Mouse (Mus musculus) left cerebral cortex, postnatal 36 days (tissue): ENCODE measurements around the gene Ankrd13a. TPM values are rescaled to one million over a fixed set of nuclear protein-coding genes. Genes with fewer than 3 reads are reported as not detected.
"Not testable (repeated sequence)": the region's sequence is repeated elsewhere in the genome, so short reads cannot be mapped to it uniquely, and the experiment has no call there.

Experiments used
- DNase-seq, 2 experiments: peaks; one replicate each; pipeline ENCODE4 v3.0.0; 2021 to 2022; ENCODE audit warnings: low spot score in 2 of 2, mixed read lengths in 1 of 2
- intact Hi-C: fragments of 180-260 bp; cut with DNase I; formaldehyde crosslinking; loops from one replicate; pipeline ENCODE4 v1.15.1; 2025
- microRNA-seq: library from miRNA; unstranded; fragments of <30 nt; microRNA quantifications from one replicate; pipeline ENCODE4 v1.2.0, GENCODE M21; 2022
- total RNA-seq, 2 experiments: library from RNA; stranded (reverse); gene quantifications; 2 replicates each; pipeline ENCODE4 v1.2.3; 2021

Gene Ankrd13a
- total RNA-seq, 2 experiments from 2014 or later: 34.7 to 35.4 TPM

- intact Hi-C loops: no loop called here
- DNase-seq: no peak
These were observed 42.1 kb downstream of the Ankrd13a start for GRCm38 (mm10) chr5:114816599-114816998.

- intact Hi-C loops: no loop called here
- DNase-seq: no peak
These were observed 43.6 kb downstream of the Ankrd13a start for GRCm38 (mm10) chr5:114818124-114818523.

DNA sequence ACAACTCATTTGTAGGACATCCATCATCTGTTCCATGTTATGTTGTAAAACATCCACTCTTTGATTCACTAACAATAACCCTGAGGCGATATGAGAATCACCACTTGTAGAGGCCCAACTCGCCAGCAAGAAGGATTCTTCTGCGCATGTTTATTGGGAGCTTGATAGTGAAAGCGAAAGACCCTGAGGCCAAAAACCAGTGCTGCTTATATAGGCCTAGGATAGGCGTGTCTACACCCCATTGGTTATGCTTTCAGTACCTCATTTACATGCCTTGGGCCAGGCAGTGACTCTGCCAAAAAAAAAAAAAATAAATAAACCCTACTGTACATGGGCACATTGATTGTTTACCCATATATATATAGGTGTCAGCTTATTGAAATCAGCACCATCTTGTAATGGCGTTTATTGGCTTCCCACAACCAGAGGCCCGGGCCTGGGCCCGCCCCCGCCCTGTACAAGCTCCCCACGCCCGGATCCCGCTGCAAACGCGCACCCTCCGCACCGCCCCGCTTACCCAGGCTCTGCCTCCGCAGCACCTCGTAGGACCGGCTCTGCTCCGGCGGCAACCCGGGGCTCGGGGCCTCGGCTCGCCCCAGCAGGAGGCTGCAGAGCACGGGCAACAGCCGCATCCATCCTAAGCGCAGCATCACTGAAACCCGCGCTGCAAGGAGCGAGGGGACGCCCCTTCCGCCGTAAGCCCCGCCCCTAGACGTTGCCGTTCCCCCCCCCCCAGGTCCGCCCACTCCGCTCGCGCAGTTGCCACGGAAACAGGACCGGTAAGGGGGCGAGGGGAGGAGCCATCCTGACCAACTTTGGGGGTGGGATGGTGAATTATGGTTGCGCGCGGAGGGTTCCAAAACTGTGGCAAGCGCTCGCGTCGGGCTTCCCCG lies 48.6 kb downstream of the Ankrd13a start, which contains the start of gene 1500011B03Rik:
Gene 1500011B03Rik (minus strand): TSS at position 673 of the 893 bp plus-strand sequence.
- peak; percentile 73 to 81 for DNase-seq
- intact Hi-C loops: loop anchor here (5.0 kb wide), 1 partner anchor 119 kb away; the partner anchor contains the start of gene 2210016L21Rik

- intact Hi-C loops: loop anchor here (5.0 kb wide), 1 partner anchor 118 kb away; the partner anchor contains the start of gene 2210016L21Rik
- peak; percentile 44 to 53 for DNase-seq
These were observed 49.7 kb downstream of the Ankrd13a start for GRCm38 (mm10) chr5:114824197-114824596.

- no peak for DNase-seq
- intact Hi-C loops: no loop called here
These were observed 51.7 kb downstream of the Ankrd13a start for GRCm38 (mm10) chr5:114825978-114826691.

GRCm38 (mm10) chr5:114827427-114827826 lies 53.0 kb downstream of the Ankrd13a start:
- intact Hi-C loops: no loop called here
- no peak for DNase-seq

DNA sequence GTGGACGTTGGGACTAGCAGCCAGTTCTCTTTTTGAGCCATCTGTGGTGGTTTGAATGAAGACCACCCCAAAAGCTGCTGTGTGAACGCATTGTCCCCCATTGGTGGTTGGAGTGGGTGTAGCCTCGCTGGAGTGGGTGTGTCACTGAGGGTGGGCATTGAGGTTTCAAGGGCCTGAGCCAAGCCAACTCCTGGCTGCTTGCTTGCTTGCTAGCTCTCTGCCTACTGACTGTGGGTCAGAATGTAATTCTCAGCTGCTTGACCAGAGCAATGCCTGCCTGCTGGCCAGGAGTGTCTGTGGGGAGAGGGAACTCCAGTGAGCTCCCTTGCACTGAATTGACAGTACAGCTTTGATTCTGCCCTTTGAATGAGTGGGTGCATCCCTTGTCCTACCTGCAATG lies 55.3 kb downstream of the Ankrd13a start:
- no peak for DNase-seq
- intact Hi-C loops: no loop called here

DNA sequence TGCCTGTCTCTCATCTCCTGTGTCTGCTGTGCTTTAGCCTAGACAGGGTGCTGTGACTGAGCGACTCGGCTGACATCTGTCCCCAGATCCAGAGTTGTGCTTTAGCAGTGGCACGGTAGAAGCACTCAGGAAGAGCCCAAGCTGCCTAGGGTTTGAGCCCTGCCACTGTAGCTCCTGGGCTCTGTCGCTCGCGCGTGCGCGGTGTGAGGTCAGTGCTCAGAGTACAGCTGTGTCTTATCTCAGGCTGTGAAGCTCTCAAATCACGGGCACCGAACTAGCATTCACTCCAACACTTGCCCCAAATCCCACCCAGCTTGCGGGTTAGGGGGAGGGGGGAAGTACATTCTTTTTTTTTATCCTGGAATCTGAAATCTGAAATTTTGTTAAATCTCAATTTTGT lies 62.4 kb downstream of the Ankrd13a start:
- intact Hi-C loops: no loop called here
- no peak for DNase-seq

- DNase-seq, intact Hi-C loops: not testable (repeated sequence)
These were observed 66.0 kb downstream of the Ankrd13a start for GRCm38 (mm10) chr5:114840481-114840880.

GRCm38 (mm10) chr5:114842155-114842554 lies 67.7 kb downstream of the Ankrd13a start:
- intact Hi-C loops: not testable (repeated sequence)

GRCm38 (mm10) chr5:114842674-114843073 lies 68.2 kb downstream of the Ankrd13a start:
- intact Hi-C loops: no loop called here
- no peak for DNase-seq

More at GRCm38 (mm10) chr5:114842155-114842554, 67.7 kb downstream of the Ankrd13a start:
- not testable (repeated sequence) for DNase-seq

GRCm38 (mm10) chr5:114844371-114844770 lies 69.9 kb downstream of the Ankrd13a start:
- intact Hi-C loops: not testable (repeated sequence)

DNA sequence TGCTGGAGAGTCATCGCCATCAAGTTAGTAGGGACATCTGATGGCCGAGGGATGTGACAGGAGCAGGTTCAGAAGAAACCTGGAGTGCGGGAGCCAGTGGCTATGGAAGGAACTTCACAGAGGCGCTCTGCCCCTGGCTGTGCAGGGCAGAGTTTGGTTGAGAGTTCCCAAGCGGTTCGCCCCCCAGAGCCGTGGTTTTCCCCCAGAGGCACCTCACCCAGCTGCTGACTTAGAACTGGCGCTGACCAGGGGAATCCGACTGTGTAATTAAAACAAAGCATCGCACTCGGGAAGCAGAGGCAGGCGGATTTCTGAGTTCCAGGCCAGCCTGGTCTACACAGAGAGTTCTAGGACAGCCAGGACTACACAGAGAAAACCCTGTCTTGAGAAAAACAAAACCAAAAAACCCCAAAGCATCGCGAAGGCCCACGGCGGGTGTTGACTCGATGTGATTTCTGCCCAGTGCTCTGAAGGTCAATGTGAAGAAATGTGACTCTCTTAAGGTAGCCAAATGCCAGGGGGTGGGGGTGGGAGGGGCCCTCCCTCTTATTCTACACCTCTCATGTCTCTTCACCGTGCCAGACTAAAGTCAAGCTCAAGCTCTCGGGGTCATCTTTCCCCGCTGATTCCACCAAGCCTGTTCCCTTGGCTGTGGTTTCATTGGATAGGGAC lies 77.2 kb downstream of the Ankrd13a start:
- intact Hi-C loops: no loop called here
- DNase-seq: no peak

More at GRCm38 (mm10) chr5:114844371-114844770, 69.9 kb downstream of the Ankrd13a start:
- not testable (repeated sequence) for DNase-seq

- DNase-seq, intact Hi-C loops: not testable (repeated sequence)
These were observed 78.9 kb downstream of the Ankrd13a start, which contains the start of gene 4930519G04Rik for GRCm38 (mm10) chr5:114853364-114853763. 4930519G04Rik (plus strand) TSS chr5:114853664.

Small RNAs within 50 kb of the gene (microRNA-seq; reads per million reads assigned to microRNA genes)
- 5.1 reads per million, percentile 17 among the genes with 10 or more reads in this experiment for gene Mir6240

Other genes with a start within 250 kb of the Ankrd13a start
- 10 to 100 TPM in 1 of 2 experiments, 1 to 10 TPM in 1; 10.0 to 12.6 TPM for gene Fam222a, start 206.7 kb upstream of the Ankrd13a start, total RNA-seq
- gene Trpv4, start 116.3 kb upstream of the Ankrd13a start, total RNA-seq: 1 to 10 TPM; 1.5 to 2.6 TPM
- 10 to 100 TPM; 24.3 to 32.4 TPM for gene Gltp, start 83.7 kb upstream of the Ankrd13a start, total RNA-seq
- gene Tchp, start 66.9 kb upstream of the Ankrd13a start, total RNA-seq: 10 to 100 TPM in 1 of 2 experiments, 1 to 10 TPM in 1; 8.6 to 15.5 TPM
- gene Git2, start 840 bp downstream of the Ankrd13a start, total RNA-seq: 10 to 100 TPM; 32.0 to 46.1 TPM
- gene 1500011B03Rik, start 48.8 kb downstream of the Ankrd13a start, total RNA-seq: 100 to 1,000 TPM; 169 to 176 TPM
- not detected for gene 4930519G04Rik, start 79.0 kb downstream of the Ankrd13a start, total RNA-seq
- 1 to 10 TPM in 1 of 2 experiments, under 1 TPM in 1; 1.00 to 1.0 TPM for gene Gm9936, start 84.0 kb downstream of the Ankrd13a start, total RNA-seq
- gene Oasl2, start 122.3 kb downstream of the Ankrd13a start, total RNA-seq: 1 to 10 TPM; 1.2 to 3.3 TPM
- not detected for gene Oasl1, start 148.6 kb downstream of the Ankrd13a start, total RNA-seq
- 100 to 1,000 TPM; 203 to 243 TPM for gene 2210016L21Rik, start 167.5 kb downstream of the Ankrd13a start, total RNA-seq
- gene Hnf1a, start 196.4 kb downstream of the Ankrd13a start, total RNA-seq: not detected
- 10 to 100 TPM; 87.1 to 96.8 TPM for gene Sppl3, start 236.5 kb downstream of the Ankrd13a start, total RNA-seq